Mouse (Mus musculus) frontal cortex, adult (tissue): Measurements from ENCODE around the gene Cic.

ENCODE experiments used
- ATAC-seq: cut with Nextera tagmentation; 2 replicates; pipeline ENCODE4 v1.9.2; 2017; ENCODE audit warnings: mild to moderate bottlenecking, moderate library complexity, mixed read lengths; ENCODE audit not compliant: low TSS enrichment

Cic gene

DNA sequence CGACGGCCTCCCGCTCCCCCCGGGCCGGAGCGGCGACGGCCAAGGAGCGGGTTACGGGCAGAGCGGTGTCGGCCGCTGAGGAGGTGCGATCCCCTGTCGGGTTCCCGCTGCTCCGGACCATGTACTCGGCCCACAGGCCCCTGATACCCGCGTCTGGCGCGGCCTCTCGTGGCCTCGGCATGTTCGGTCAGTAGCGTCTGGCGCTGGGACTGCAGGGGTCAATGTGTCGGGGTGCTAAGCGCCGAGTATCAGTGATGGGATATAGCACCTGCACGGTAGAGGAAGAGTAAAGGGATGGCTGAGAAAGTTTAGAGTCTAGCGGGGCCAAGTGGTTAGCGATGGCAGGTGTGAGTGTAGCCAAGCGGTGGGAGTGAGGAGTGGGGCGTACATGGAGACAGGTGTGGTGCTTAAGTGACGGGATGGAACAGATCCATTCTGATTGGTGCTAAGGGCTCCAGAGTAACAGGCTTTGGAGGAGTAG, 15.3 kb downstream of the Cic start:
- ATAC-seq = no peak

DNA sequence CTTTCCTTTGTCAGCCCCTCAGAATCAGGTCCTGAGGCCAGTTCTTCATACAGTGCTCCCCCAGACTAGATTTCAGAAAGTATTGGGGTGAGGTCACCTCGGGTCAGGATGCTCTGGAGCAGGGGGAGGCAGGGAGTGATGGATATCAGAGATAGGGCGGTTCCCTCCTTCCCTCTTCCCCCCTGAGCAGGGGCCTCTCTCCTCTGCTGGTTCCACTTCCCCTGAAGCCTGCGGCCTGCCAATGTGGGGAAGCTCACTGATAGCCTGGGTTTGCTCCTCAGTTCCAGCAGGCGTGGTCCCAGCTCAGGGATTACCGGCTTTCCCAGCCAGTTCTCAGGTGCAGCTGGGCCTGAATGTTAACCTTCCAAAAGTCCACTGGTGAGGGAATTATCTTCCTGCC, 16.1 kb downstream of the Cic start:
- no peak for ATAC-seq

DNA sequence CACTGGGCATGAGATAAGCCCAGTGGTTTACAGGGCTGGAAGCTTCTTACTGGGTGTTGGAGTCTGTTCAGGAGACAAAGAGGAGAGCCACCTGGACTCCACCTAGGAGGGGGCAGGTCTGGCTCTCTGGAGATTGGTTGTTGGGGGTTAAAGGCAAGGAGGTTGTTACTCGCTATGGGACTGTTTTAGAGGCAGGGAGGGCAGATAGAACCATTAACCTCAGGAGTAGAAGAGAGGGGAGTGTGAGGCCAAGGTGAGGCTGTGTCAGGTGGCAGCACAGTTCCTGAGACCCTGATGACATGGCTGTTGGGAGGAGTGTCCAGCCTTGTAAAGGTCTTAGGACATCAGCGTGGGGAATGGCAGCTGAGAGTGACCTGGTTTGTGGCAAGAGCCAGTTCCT, 16.7 kb downstream of the Cic start:
- ATAC-seq = no peak

DNA sequence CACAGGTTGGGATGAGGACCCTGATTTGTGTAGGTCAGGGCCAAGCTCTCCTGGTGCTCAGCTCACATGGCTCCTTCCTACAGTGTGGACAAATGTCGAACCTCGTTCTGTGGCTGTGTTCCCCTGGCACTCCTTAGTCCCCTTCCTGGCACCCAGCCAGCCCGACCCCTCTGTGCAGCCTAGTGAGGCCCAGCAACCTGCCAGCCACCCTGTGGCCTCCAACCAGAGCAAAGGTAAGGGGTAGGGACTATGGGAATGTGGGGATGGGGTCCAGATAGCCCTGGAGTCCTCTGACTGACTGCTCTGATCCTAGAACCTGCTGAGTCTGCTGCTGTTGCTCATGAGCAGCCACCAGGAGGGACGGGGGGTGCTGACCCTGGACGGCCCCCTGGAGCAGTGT, 17.3 kb downstream of the Cic start:
- no peak for ATAC-seq

DNA sequence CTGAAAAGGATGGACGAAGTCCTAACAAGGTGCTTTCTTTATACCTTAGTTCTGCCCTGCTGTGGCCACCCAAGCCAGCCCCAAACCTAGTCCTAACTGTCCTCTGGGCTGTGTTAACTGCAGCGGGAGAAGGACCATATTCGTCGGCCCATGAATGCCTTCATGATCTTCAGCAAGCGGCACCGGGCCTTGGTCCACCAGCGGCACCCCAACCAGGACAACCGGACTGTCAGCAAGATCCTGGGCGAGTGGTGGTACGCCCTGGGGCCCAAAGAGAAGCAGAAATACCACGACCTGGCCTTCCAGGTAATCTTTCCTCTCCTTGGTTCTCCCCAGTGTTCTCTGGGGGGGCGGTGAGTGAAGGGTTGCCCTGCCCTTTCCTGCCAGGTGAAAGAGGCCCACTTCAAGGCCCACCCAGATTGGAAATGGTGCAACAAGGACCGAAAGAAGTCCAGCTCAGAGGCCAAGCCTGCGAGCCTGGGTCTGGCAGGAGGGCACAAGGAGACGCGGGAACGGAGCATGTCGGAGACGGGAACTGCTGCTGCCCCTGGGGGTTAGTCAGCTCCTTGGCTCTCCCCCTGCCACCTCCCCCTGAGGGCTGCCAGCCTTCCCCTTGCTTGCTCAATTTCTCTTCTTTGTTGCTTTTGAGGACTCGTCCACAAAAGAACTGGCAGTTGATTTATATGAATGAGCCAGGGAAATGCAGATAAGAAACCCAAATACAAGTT, 18.2 kb downstream of the Cic start:
- no peak for ATAC-seq

DNA sequence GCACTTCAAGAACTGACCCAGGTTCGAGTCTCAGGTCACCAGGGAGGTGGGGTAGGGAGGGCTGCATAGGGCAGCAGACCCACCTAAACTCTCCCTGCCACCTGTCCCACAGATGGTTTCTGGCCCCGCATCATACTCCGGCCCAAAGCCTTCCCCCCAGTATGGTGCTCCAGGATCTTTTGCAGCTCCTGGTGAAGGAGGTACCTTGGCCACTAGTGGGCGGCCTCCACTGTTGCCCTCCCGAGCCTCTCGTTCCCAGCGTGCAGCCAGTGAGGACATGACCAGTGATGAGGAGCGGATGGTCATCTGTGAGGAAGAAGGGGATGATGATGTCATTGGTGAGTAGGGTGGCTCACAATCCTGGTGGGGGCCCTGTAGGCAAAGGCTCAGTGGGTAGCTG, 19.5 kb downstream of the Cic start:
- ATAC-seq = no peak

DNA sequence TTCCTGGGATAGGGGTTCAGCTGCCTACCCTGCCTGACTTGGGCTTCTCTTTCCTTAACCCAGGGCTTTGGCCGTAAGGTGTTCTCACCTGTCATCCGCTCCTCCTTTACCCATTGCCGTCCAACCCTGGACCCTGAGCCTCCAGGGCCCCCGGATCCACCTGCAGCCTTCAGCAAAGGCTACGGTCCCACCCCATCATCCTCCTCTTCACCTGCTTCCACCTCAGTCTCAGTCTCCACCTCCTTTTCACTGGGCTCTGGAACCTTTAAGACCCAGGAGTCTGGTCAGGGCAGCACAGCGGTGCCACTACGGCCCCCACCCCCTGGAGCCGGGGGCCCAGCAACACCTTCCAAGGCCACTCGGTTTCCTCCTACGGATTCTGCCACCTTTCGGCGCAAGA, 20.5 kb downstream of the Cic start:
- no peak for ATAC-seq

DNA sequence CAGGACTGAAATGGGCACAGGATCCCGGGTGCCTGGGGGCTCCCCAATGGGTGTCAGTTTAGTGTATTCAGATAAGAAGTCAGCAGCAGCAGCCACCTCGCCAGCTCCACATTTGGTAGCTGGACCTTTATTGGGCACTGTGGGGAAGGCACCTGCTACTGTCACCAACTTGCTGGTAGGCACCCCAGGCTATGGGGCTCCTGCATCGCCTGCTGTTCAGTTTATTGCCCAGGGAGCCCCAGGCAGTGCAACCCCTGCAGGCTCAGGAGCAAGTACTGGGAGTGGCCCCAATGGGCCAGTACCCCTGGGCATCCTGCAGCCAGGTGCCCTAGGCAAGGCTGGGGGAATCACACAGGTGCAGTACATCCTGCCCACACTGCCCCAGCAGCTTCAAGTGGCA, 21.2 kb downstream of the Cic start:
- ATAC-seq = no peak

DNA sequence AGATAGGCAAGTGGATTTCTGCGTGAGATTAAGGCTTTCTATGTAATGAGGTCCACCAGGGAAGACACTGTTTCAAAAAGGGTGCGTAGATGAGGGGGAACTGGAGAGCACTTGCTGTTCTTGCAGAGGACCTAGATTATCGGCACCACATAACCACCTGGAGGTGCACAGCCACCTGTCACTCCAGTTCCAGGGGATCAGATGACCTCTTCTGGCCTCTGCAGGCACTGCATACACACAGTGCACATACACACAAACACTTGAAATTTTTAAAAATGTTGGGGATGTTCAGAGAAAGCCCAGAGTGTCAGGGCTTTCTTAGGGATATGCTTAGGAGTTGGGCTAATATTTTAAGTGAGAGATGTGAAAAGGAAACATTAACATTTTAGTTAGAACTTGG, 22.4 kb downstream of the Cic start:
- no peak for ATAC-seq

DNA sequence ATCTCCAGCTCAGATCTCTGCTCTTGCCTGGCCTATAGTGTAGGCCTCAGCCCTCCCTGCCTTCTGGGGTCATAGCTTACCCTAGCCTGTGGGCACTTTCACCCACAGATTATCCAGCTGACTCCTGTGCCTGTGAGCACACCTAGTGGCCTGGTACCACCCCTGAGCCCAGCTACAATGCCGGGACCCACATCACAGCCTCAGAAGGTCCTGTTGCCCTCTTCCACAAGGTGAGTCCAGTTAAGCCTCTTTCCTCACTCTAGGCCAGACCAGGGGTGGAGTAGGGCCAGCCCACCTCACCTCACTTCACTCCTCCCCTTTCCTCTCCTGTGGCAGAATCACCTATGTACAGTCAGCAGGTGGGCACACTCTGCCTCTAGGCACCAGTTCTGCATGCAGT, 23.0 kb downstream of the Cic start:
- ATAC-seq = no peak

DNA sequence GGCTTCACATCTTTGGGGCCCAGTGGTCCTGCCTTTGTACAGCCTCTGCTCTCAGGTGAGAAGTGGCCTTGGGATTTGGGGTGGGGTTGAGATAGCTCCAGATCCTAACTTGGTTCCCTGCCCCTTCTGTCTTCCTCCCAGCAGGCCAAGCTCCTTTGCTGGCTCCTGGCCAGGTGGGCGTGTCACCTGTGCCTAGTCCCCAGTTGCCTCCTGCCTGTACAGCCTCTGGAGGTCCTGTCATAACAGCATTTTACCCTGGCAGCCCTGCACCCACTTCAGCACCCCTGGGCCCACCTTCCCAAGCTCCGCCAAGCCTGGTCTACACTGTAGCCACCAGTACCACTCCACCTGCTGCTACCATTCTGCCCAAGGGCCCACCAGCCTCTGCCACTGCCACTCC, 23.4 kb downstream of the Cic start:
- ATAC-seq = no peak

DNA sequence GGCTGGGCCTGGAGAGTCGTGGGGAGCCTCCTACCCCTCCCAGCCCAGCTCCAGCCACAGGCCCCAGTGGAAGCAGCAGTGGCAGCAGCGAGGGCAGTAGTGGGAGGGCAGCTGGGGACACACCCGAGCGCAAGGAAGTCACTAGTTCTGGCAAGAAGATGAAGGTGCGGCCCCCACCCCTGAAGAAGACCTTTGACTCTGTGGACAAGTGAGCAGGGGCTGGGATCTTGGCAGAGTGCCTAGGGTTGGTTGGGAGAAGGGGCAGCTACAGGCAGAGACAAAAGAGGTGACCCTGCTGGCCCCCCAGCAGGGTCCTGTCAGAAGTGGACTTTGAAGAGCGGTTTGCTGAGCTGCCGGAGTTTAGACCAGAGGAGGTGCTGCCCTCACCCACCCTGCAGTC, 24.6 kb downstream of the Cic start:
- ATAC-seq = no peak

DNA sequence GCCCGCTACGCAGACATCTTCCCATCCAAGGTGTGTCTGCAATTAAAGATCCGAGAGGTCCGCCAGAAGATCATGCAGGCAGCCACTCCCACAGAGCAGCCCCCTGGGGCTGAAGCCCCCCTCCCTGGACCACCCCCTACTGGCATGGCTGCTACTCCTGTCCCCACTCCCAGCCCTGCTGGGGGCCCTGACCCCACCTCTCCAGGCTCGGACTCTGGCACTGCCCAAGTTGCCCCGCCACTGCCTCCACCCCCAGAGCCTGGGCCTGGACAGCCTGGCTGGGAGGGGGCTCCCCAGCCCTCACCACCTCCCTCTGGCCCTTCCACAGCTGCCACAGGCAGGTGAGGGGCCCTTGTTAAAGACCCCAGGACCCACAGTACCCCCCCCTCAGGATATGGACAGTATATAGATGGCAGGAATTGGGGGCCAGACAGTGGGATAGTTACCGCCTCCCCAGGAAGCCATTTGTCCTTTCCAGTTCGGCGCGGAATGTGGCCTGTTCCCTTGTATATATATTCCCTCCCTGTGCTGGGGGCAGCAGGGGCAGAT, 25.8 kb downstream of the Cic start:
- no peak for ATAC-seq

DNA sequence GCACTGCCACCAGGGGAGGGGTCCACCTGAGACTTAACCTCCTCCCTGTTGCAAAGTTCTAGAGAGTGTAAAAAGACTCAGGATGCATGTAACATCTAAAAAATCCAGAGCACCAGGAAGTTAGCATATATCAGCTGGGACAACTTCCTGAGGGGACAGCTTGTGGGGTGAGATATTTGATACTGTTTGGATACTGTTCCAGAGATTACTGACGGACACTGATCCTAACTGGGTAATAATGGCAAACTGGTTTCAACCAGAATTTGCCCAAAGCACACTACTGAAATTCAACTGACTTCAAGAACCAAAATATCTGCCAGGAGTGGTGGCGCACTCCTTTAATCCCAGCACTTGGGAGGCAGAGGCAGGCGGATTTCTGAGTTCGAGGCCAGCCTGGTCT, 27.0 kb downstream of the Cic start:
- no peak for ATAC-seq

DNA sequence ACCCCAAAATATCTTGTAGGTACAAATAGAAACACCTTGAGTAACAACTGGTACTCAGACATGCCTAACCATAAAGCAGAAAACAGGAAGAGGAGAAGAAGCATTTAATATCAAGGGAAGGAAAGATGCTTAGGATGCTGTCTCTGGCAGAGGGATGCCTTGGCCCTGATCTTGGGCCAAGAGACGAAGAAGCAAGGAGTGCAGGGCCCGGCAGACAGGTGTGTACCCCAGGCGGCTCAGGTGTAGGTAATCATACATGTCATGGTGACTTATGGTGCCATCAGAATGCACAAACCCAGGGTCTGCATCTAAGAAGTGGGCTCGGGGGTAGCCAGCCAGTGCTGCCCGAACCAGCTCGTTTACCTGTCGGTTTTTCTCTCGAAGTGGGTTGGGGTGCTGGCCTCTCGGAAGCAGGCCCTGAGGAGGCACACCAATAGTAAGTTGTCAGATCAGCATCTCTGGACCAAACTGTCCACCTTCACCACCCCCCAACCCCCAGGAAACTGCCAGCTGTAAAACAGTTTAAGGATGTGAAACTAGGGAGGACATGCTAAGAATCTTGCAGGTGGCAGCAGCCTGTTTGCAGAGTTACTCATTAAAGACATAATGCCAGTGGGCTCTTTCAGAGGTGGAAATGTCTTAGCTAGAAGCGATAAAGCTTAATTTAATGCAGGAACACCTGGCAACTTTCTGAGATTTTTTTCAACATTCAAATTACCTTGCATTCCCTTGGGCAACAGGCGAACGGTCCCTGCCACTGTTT, 27.6 kb downstream of the Cic start:
- ATAC-seq = no peak

DNA sequence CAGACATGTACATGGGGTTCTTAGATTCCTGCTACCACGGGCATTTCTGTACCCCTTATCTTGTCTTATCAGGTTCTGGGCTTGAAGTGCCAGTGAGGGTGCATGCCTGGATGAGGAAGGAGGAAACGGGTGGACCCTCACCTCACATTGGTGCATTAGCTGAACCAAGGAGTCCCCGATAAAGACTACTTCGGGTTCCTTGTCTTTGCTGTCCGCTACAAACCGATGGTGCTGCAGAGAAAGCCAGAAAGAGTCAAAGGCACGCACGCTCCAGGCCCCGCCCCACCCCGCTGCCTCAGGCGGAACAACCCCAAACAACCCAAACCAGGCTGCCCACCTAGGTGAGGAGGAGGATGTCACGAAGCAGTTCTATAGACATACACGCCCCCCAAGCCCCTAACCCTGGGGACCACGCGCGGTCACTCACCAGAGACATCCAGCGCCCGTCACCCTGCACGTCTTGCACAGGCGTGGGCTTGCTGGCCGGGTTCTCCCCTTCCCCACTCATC, 29.5 kb downstream of the Cic start:
- peak; percentile 15; the same call in 1 of the 2 replicates for ATAC-seq

DNA sequence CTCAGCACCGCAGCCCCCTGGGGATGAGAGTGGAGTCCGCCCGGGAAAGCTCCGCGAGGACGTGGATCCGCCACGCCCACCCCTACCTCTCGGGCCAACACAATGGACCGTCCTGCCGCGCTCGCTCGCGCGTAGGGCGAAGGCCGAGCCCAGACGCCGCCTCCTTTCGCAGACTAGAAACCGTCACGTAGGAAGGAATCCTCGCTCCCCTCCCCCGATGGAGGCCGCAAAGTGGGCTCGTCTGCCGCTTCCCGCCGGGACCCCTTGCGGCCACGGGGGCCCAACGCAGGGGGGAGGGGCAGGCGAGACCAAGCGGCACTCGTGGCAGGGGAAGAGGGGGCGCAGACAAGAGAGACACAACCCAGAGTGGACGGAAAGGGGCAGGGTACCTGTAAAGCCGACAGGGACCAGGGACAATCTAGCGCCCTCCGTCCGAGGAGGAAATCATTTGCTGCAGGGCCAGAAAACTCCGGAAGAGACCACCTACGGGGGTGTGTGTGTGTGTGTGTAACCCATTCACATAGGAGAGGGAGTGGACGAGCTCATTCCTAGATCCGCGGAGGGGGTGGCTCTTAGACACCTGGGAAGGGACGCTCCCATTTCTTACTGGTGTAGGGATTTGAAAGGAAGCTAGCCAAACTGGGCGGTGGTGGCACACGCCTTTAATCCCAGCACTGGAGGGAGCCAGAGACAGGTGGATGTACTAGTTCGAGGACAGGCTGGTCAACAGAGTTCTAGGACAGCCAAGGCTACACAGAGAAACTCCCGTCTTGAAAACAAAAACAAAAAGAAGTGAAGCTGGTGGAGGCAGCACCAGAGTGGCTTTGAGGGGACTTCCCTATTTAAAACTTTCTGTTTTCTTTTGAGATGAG, 30.2 kb downstream of the Cic start, which contains the start of gene Pafah1b3:
Gene Pafah1b3 (minus strand): TSS at position 533 of the 872 bp plus-strand sequence.
- peak; percentile 89 for ATAC-seq

DNA sequence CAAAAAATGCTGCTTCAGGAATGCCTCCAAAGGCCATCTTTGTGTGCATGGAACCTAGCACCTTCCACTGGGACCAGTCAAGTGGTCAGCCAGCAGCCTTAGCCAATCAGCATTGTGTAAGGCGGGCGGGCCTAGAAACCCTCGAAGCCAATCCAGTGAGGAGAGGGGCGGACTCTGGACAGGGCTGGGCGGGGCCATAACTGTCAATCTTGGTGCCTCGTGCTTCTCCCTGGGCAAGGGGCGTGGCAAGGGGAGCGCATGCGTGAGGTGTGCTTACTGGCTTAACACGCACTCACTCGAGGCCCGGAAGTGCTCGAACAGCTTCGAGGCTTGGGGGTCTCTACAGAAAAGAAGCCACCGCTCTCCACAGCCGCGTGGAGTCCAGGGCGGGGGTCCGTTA, 33.6 kb downstream of the Cic start, which contains the start of gene Prr19:
Gene Prr19 (plus strand): TSS at position 349 of the 400 bp plus-strand sequence.
- no peak for ATAC-seq

DNA sequence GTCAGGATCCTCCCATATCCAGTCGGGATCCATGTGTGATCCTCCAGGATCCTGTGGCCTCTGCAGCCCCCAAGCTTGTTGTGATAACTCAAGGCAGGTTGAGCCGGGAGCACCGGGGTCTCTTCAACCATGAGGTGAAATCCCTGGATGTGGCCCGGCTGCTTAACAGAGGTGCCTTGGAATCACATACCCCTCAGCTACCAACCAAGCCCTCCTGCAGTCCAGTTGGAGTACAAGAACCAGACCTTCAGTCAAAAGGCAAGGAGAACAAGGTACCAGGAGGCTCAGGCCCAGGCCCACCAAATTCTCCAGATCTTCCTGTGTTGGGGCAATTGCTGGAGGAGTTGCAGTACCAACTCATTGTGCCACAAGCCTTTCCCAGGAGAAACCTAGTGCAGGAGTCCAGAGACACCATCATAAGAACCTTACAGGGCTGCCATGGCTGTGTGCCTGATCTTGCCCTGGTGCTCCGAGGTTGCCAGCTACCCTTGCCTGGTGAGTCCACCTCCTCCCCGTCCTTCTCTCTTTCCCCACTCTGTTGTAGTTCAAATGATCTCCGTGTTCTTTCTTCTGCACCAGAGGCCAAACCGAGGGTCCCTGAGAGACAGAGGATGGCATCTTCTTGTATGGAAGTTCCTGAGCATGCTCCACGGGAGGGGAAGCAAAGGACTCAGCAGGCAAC, 35.6 kb downstream of the Cic start:
- no peak for ATAC-seq

DNA sequence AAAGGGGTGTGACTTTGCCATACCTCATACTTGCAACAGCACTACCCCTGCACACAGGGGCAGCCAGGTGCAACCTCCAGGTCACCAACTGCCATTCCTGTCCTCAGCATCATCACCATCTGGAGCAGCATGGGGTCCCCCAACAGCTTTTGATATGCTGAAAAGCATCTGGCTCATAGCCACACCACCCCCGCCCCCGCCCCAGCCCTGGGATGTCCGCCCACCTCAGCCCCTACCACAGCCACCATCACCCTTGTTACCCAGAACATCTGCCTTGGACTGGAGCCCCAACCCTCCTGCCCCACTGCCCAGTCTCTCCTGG, 36.1 kb downstream of the Cic start:
- no peak for ATAC-seq

DNA sequence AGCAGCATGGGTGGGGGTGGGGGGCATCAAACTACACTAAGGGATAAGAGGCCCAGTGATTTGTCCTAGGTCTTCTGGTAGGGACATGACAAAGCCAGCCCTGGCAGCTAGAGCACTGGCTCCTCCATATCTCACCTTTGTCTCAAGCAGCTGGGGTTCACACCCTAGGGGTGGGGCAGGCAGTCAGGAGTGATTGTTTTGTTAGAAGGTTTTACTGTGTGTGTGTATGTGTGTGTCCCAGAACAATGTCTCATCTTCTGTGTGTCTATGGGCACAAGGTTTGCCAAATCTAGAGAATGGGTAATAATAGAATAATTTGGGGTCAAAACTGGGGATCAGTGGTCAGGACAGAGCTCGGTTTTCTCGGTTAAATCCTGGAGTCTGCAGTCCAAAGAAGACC, 38.0 kb downstream of the Cic start:
- no peak for ATAC-seq
